Mouse (Mus musculus) forebrain, embryonic 16.5 days (tissue): ENCODE data around the gene Endod1. TPM values are rescaled to one million over a fixed set of nuclear protein-coding genes. Genes with fewer than 3 reads are reported as not detected.

Source experiments
- ATAC-seq: fragments of 200-750 bp; cut with Nextera tagmentation; 2 replicates; pipeline ENCODE4 v1.8.0; 2017; ENCODE audit warnings: mild to moderate bottlenecking, moderate library complexity
- H3K27ac ChIP-seq: fragments of 300-500 bp; sonication (generic); 2 replicates; pipeline ENCODE4 v1.5.1; 2014; ENCODE audit warnings: low read length, control low read depth
- H3K27me3 ChIP-seq: fragments of 300-500 bp; sonication (generic); replicated peaks from 2 replicates; pipeline ENCODE4 v1.6.1; 2014; ENCODE audit warnings: low read length; ENCODE audit not compliant: control insufficient read depth, insufficient read depth
- H3K36me3 ChIP-seq: fragments of 300-500 bp; sonication (generic); 2 replicates; pipeline ENCODE4 v1.6.1; 2014; ENCODE audit not compliant: control insufficient read depth, insufficient read depth
- H3K4me1 ChIP-seq: fragments of 300-500 bp; sonication (generic); replicated peaks from 2 replicates; pipeline ENCODE4 v1.6.1; 2014; ENCODE audit warnings: low read length; ENCODE audit not compliant: control insufficient read depth, insufficient read depth
- H3K4me2 ChIP-seq: fragments of 300-500 bp; sonication (generic); 2 replicates; pipeline ENCODE4 v1.6.1; 2014; ENCODE audit warnings: mild to moderate bottlenecking, low read length, control low read depth
- H3K4me3 ChIP-seq: fragments of 300-500 bp; sonication (generic); replicated peaks from 2 replicates; pipeline ENCODE4 v1.5.1; 2014; ENCODE audit warnings: mild to moderate bottlenecking, low read length, control low read depth
- H3K9ac ChIP-seq: fragments of 300-500 bp; sonication (generic); replicated peaks from 2 replicates; pipeline ENCODE4 v1.6.1; 2014; ENCODE audit warnings: low read depth, low read length, control low read depth
- H3K9me3 ChIP-seq: fragments of 300-500 bp; sonication (generic); 2 replicates; pipeline ENCODE4 v1.6.1; 2016; ENCODE audit warnings: low read length; ENCODE audit not compliant: control insufficient read depth
- WGBS: fragments of 180-500 bp; shearing (Covaris S2); extraction: QIAGEN DNeasy Blood & Tissue Kit; methylation state at CpG from one replicate; pipeline ENCODE4 v1.1.7; 2014; 5-methylcytosine and 5-hydroxymethylcytosine counted together
- polyA plus RNA-seq: library from polyadenylated mRNA; unstranded; fragments of >200 nt; fragmentation: Nextera tagmentation; extraction: Ambion mirVana; gene quantifications from 2 replicates; pipeline ENCODE4 v1.2.1, GENCODE M21; 2015

Endod1 gene
- polyA plus RNA-seq, 1 experiment from 2014 or later: 12.6 TPM

GRCm38 (mm10) chr9:14307341-14307740, 74.0 kb downstream of the Endod1 start:
- WGBS: 97% methylated on average over 3 of the region's 3 CpGs
- H3K4me3 ChIP-seq: no peak overlapping the region
- no peak overlapping the region for H3K4me2 ChIP-seq
- no peak overlapping the region for H3K27ac ChIP-seq
- no peaks in the 10 kb centered on the region for H3K36me3 ChIP-seq
- no peaks in the 10 kb centered on the region for H3K9me3 ChIP-seq
- no peak for ATAC-seq
- H3K27me3 ChIP-seq: no peaks in the 10 kb centered on the region
- H3K4me1 ChIP-seq: peaks cover 4% of the 10 kb centered on the region; the same call in 1 of the 2 replicates
- no peak overlapping the region for H3K9ac ChIP-seq

GRCm38 (mm10) chr9:14304262-14304968, 76.9 kb downstream of the Endod1 start:
- Histone ChIP-seq H3K9me3 (no peaks in the 10 kb centered on the region), H3K27ac (no peak overlapping the region)

More at GRCm38 (mm10) chr9:14304262-14304968, 76.9 kb downstream of the Endod1 start:
- 0 out of 2 replicates have a peak, but pooled peaks cover 2% of the 10 kb centered on the region for H3K27me3 ChIP-seq
- no peak overlapping the region for H3K4me3 ChIP-seq
- no peak overlapping the region for H3K4me2 ChIP-seq
- H3K4me1 ChIP-seq: peaks cover 4% of the 10 kb centered on the region; the same call in 1 of the 2 replicates
- WGBS: 7% methylated on average over 9 of the region's 9 CpGs
- no peaks in the 10 kb centered on the region for H3K36me3 ChIP-seq
- peak; percentile 90 for ATAC-seq
- no peak overlapping the region for H3K9ac ChIP-seq

Other genes starting within 250 kb of the Endod1 start
- 9.6 and 11.5 TPM in 2 replicates for gene Sesn3, start 106.4 kb downstream of the Endod1 start, polyA plus RNA-seq
- gene Kdm4d, start 119.0 kb upstream of the Endod1 start, polyA plus RNA-seq: 0.25 and 0.34 TPM in 2 replicates
- gene Cwc15, start 119.1 kb upstream of the Endod1 start, polyA plus RNA-seq: 159 TPM in 2 replicates